Mouse (Mus musculus): ENCODE data around the gene Cacna1c.
A peak's percentile ranks its signal among the peaks of the same experiment; 100 is the strongest.
"Not testable (repeated sequence)": the region's sequence is repeated elsewhere in the genome, so short reads cannot be mapped to it uniquely, and the experiment has no call there.

The Cacna1c gene

GRCm38 (mm10) chr6:118641671-118642325 lies 554.4 kb downstream of the Cacna1c start:
- no peak for DNase-seq

GRCm38 (mm10) chr6:118639816-118640215 lies 556.4 kb downstream of the Cacna1c start:
- no peak for DNase-seq

GRCm38 (mm10) chr6:118638911-118639310 lies 557.3 kb downstream of the Cacna1c start:
- no peak for DNase-seq

- no peak for DNase-seq
Observed at GRCm38 (mm10) chr6:118632491-118632890, 563.7 kb downstream of the Cacna1c start.

GRCm38 (mm10) chr6:118630006-118630405 lies 566.2 kb downstream of the Cacna1c start:
- no peak for DNase-seq

GRCm38 (mm10) chr6:118626246-118626645 lies 570.0 kb downstream of the Cacna1c start:
- DNase-seq = peak in 1 of 2 experiments; percentile 10

- no peak for DNase-seq
Observed at GRCm38 (mm10) chr6:118623609-118624008, 572.6 kb downstream of the Cacna1c start.

GRCm38 (mm10) chr6:118621866-118622265 lies 574.4 kb downstream of the Cacna1c start:
- DNase-seq = no peak

- no peak for DNase-seq
Observed at GRCm38 (mm10) chr6:118621406-118621805, 574.8 kb downstream of the Cacna1c start.

- DNase-seq = no peak
Observed at GRCm38 (mm10) chr6:118608906-118609305, 587.3 kb downstream of the Cacna1c start.

GRCm38 (mm10) chr6:118605974-118606373 lies 590.2 kb downstream of the Cacna1c start:
- peak in 1 of 2 experiments; percentile 14 for DNase-seq

- no peak for DNase-seq
Observed at GRCm38 (mm10) chr6:118603825-118604224, 592.4 kb downstream of the Cacna1c start.

- DNase-seq = peak in 1 of 2 experiments; percentile 8
Observed at GRCm38 (mm10) chr6:118595681-118596055, 600.5 kb downstream of the Cacna1c start.

- DNase-seq = no peak
Observed at GRCm38 (mm10) chr6:118594833-118595680, 601.2 kb downstream of the Cacna1c start.

GRCm38 (mm10) chr6:118594070-118594469 lies 602.1 kb downstream of the Cacna1c start:
- peak in 1 of 2 experiments; percentile 42 for DNase-seq

GRCm38 (mm10) chr6:118593377-118594061 lies 602.7 kb downstream of the Cacna1c start:
- peak; percentile 44 to 60 for DNase-seq

- DNase-seq = peak in 1 of 2 experiments; percentile 6
Observed at GRCm38 (mm10) chr6:118592662-118593376, 603.4 kb downstream of the Cacna1c start.

- not testable (repeated sequence) for DNase-seq
Observed at GRCm38 (mm10) chr6:118578741-118579140, 617.5 kb downstream of the Cacna1c start.

GRCm38 (mm10) chr6:118574351-118574750 lies 621.9 kb downstream of the Cacna1c start:
- peak; percentile 16 to 32 for DNase-seq

GRCm38 (mm10) chr6:118567816-118568215 lies 628.4 kb downstream of the Cacna1c start:
- DNase-seq = no peak

GRCm38 (mm10) chr6:118561745-118562609 lies 634.2 kb downstream of the Cacna1c start, which contains the start of gene Ankrd26:
Gene Ankrd26, minus strand, starts transcription at chr6:118562226.
- peak; percentile 95 to 97 for DNase-seq
